Mouse (Mus musculus) CH12.LX (cell line): ENCODE data around the gene Tek. TPM values are rescaled to one million over a fixed set of nuclear protein-coding genes. Genes with fewer than 3 reads are reported as not detected.

Experiments used
- DNase-seq: peaks from one replicate; pipeline ENCODE4 v3.0.0-alpha.2; 2013; ENCODE audit errors: extremely low read depth
- H3K27ac ChIP-seq: 2 replicates; pipeline ENCODE4 v1.5.1; 2012; ENCODE audit warnings: low read depth, mild to moderate bottlenecking, control low read depth, moderate library complexity; ENCODE audit not compliant: insufficient read depth
- H3K27me3 ChIP-seq: replicated peaks from 2 replicates; pipeline ENCODE3; 2012; ENCODE audit warnings: inconsistent platforms
- H3K36me3 ChIP-seq, 2 experiments: replicated peaks in 1 of 2; 2 replicates each; pipeline versions ENCODE3 to v1.6.1; 2012; ENCODE audit warnings: inconsistent platforms in 1 of 2, low read length in 1 of 2, mild to moderate bottlenecking in 1 of 2, mixed read lengths in 1 of 2, moderate library complexity in 1 of 2; ENCODE audit not compliant: control insufficient read depth in 1 of 2, insufficient read depth in 1 of 2
- H3K4me1 ChIP-seq, 2 experiments: 2 replicates each; pipeline ENCODE4 v1.6.1; 2012; ENCODE audit warnings: inconsistent platforms in 1 of 2, moderate library complexity in 1 of 2; ENCODE audit not compliant: insufficient read depth in 2 of 2, control insufficient read depth in 1 of 2
- H3K4me2 ChIP-seq: 2 replicates; pipeline ENCODE4 v1.6.1; 2012; ENCODE audit warnings: low read depth, mild to moderate bottlenecking, control low read depth; ENCODE audit not compliant: poor library complexity, insufficient read depth, severe bottlenecking
- H3K4me3 ChIP-seq, 3 experiments: fragments of 150-350 bp in 1 of 3; sonication (generic) in 1 of 3; replicated peaks in 1 of 3; 2 replicates each; pipeline versions ENCODE3 to v1.5.1; 2011 to 2012; ENCODE audit warnings: low read depth in 2 of 3, low read length in 2 of 3, mild to moderate bottlenecking in 2 of 3, moderate library complexity in 2 of 3, control low read depth in 1 of 3, improper control_type of control experiment in 1 of 3, inconsistent platforms in 1 of 3, mixed read lengths in 1 of 3; ENCODE audit not compliant: poor library complexity in 1 of 3
- H3K79me2 ChIP-seq: replicated peaks from 2 replicates; pipeline ENCODE4 v1.6.1; 2012; ENCODE audit warnings: mild to moderate bottlenecking, moderate library complexity; ENCODE audit not compliant: control insufficient read depth, poor library complexity, insufficient read depth, severe bottlenecking; ENCODE audit errors: extremely low read depth
- H3K9ac ChIP-seq: 2 replicates; pipeline ENCODE4 v1.6.1; 2012; ENCODE audit warnings: low read depth, mild to moderate bottlenecking, control low read depth, moderate library complexity; ENCODE audit not compliant: insufficient read depth
- H3K9me3 ChIP-seq: replicated peaks from 2 replicates; pipeline ENCODE3; 2012; ENCODE audit warnings: low read length, inconsistent platforms, mixed read lengths
- BHLHE40 ChIP-seq: IDR thresholded peaks from 2 replicates; pipeline ENCODE4 v1.6.1; 2011; ENCODE audit warnings: mild to moderate bottlenecking, low read depth, low read length, improper control_type of control experiment
- CHD1 ChIP-seq: IDR thresholded peaks from 2 replicates; pipeline ENCODE4 v1.6.1; 2012; ENCODE audit warnings: low read depth, low read length, improper control_type of control experiment, inconsistent platforms
- CHD2 ChIP-seq: IDR thresholded peaks from 2 replicates; pipeline ENCODE4 v1.6.1; 2011; ENCODE audit warnings: low read length, improper control_type of control experiment
- CTCF ChIP-seq, 2 experiments: IDR thresholded peaks in 1 of 2; conservative IDR thresholded peaks in 1 of 2; 2 replicates each; pipeline ENCODE4 v1.5.1; 2011 to 2012; ENCODE audit warnings: low read depth in 2 of 2, low read length in 2 of 2, improper control_type of control experiment in 1 of 2, inconsistent platforms in 1 of 2, mild to moderate bottlenecking in 1 of 2, moderate library complexity in 1 of 2
- E2F4 ChIP-seq: IDR thresholded peaks from 2 replicates; pipeline ENCODE4 v1.6.1; 2011; ENCODE audit warnings: low read depth, low read length, improper control_type of control experiment; ENCODE audit not compliant: insufficient replicate concordance
- HCFC1 ChIP-seq: IDR thresholded peaks from 2 replicates; pipeline ENCODE4 v1.6.1; 2012; ENCODE audit warnings: low read depth, mild to moderate bottlenecking, inconsistent platforms, low read length, improper control_type of control experiment
- IRF4 ChIP-seq: IDR thresholded peaks from 2 replicates; pipeline ENCODE4 v1.6.1; 2014; ENCODE audit warnings: low read depth, mild to moderate bottlenecking, inconsistent platforms, low read length, improper control_type of control experiment
- JUND ChIP-seq: conservative IDR thresholded peaks from 2 replicates; pipeline ENCODE4 v1.6.1; 2011; ENCODE audit warnings: low read depth, low read length, improper control_type of control experiment
- MYC ChIP-seq: IDR thresholded peaks from 2 replicates; pipeline ENCODE4 v1.6.1; 2011; ENCODE audit warnings: low read depth, mild to moderate bottlenecking, improper control_type of control experiment, low read length
- NRF1 ChIP-seq: IDR thresholded peaks from 2 replicates; pipeline ENCODE4 v1.6.1; 2014; ENCODE audit warnings: low read depth, mild to moderate bottlenecking, inconsistent platforms, low read length, improper control_type of control experiment, moderate library complexity
- PAX5 ChIP-seq: IDR thresholded peaks from 2 replicates; pipeline ENCODE4 v1.6.1; 2012; ENCODE audit warnings: low read length, inconsistent platforms, mixed read lengths
- POLR2A ChIP-seq: IDR thresholded peaks from 2 replicates; pipeline ENCODE4 v1.6.1; 2011; ENCODE audit warnings: low read depth, mild to moderate bottlenecking, improper control_type of control experiment, low read length
- POLR2AphosphoS2 ChIP-seq: IDR thresholded peaks from 2 replicates; pipeline ENCODE4 v1.6.1; 2011; ENCODE audit warnings: low read depth, low read length, improper control_type of control experiment
- RCOR1 ChIP-seq: conservative IDR thresholded peaks from 2 replicates; pipeline ENCODE4 v1.6.1; 2012; ENCODE audit warnings: low read depth, mild to moderate bottlenecking, inconsistent platforms, low read length, improper control_type of control experiment
- SMC3 ChIP-seq: IDR thresholded peaks from 2 replicates; pipeline ENCODE4 v1.6.1; 2011; ENCODE audit warnings: low read depth, low read length, improper control_type of control experiment
- TBP ChIP-seq: conservative IDR thresholded peaks from 2 replicates; pipeline ENCODE4 v1.6.1; 2011; ENCODE audit warnings: low read depth, low read length, improper control_type of control experiment
- USF2 ChIP-seq: conservative IDR thresholded peaks from 2 replicates; pipeline ENCODE4 v1.6.1; 2011; ENCODE audit warnings: low read depth, low read length, improper control_type of control experiment
- ZC3H11A ChIP-seq: IDR thresholded peaks from 2 replicates; pipeline ENCODE4 v1.6.1; 2012; ENCODE audit warnings: low read depth, mild to moderate bottlenecking, inconsistent platforms, low read length, improper control_type of control experiment
- ZKSCAN1 ChIP-seq: IDR thresholded peaks from 2 replicates; pipeline ENCODE4 v1.6.1; 2012; ENCODE audit warnings: low read depth, inconsistent platforms, low read length, improper control_type of control experiment, borderline replicate concordance
- dilution Hi-C: fragments of 300-500 bp; cut with MboI; formaldehyde crosslinking; loops from 2 replicates; pipeline ENCODE4 v1.14.3; 2020; ENCODE audit warnings: low sequenced_read_pairs; ENCODE audit not compliant: extremely low pct_unique_long_range_greater_than_20kb, extremely low pct_ligation_motif_present
- in situ Hi-C: fragments of 300-500 bp; cut with MboI; formaldehyde crosslinking; loops from 3 replicates; pipeline ENCODE4 v1.14.3; 2019; ENCODE audit warnings: low sequenced_read_pairs, low pct_ligation_motif_present, low pct_unique_long_range_greater_than_20kb, mixed read lengths
- polyA plus RNA-seq: library from polyadenylated mRNA; unstranded; fragments of >175 nt; gene quantifications from 2 replicates; pipeline ENCODE4 v1.2.1, GENCODE M21; 2012; ENCODE audit warnings: low read depth; ENCODE audit not compliant: insufficient read length
- total RNA-seq, 2 experiments: library from RNA; depleted of rRNA; stranded (reverse); fragments of 300-350 nt in 1 of 2; fragments of >200 nt in 1 of 2; gene quantifications; 2 replicates each; pipeline ENCODE4 v1.2.3; 2012 to 2014

Gene Tek
- total and polyA plus RNA-seq, 3 experiments: 0.06 to 0.47 (median 0.17) TPM

DNA sequence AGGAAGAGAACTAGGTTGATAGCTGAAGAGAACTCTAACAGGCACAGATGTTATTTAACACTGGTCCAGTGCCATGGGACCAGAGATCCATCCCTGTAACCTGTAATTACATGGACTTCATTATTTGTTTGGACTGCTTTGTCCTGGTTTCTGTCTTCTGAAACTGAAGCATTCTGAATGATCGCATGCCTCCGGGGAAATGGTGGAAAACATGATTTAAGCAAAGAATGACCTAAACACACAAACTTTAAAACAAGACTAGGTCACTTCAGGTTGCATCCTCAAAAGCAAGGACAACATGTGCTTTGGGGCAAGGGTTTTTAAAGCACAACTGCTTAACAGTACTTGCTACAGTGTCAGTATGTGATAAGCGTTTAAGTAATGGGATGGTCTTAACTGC lies 8.2 kb downstream of the Tek start:
- TF ChIP-seq SMC3 (no peak), JUND (no peak), POLR2A (no peak), NRF1 (no peak), ZC3H11A (no peak), HCFC1 (no peak), MYC (no peak), CHD1 (no peak), BHLHE40 (no peak), ZKSCAN1 (no peak), E2F4 (no peak)
- TF ChIP-seq, all 38 proteins: peak for 0
- Histone ChIP-seq H3K27ac (no peak overlapping the region), H3K4me3 (no peak overlapping the region), H3K79me2 (no peaks in the 10 kb centered on the region), H3K36me3 (no peaks in the 10 kb centered on the region), H3K9ac (no peak overlapping the region), H3K4me1 (peaks cover 0 to 9% of the 10 kb centered on the region in 2 experiments; a peak in 1 of 4 replicates), H3K4me2 (no peak overlapping the region), H3K27me3 (no peaks in the 10 kb centered on the region), H3K9me3 (no peaks in the 10 kb centered on the region)
- in situ Hi-C loops: no loop called here
- dilution Hi-C loops: no loop called here
- no peak for DNase-seq

DNA sequence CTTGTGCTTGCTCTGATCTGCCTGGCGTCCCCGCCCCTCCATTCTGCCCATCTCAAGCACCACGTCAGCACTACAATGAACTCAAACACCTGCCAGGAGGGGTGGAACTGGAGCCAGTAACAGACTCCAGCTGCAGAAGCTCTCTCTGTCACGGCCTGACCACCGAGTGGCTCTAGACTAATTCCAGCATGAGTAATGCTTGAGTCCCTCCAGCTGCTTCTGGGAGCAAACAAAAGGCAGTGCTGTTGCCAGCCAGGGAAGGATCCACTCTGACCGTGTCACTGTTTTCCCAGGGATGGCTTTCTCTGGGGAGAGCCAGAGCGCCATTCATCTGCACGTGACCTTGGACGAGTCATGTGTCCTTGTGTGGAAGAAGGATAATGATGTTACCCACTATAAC lies 13.4 kb downstream of the Tek start:
- Histone ChIP-seq H3K27me3 (no peaks in the 10 kb centered on the region), H3K27ac (no peak overlapping the region), H3K9ac (no peak overlapping the region), H3K79me2 (no peaks in the 10 kb centered on the region), H3K4me2 (no peak overlapping the region), H3K4me1 (peaks cover 0 to 9% of the 10 kb centered on the region in 2 experiments; a peak in 2 of 4 replicates), H3K9me3 (no peaks in the 10 kb centered on the region)
- DNase-seq: no peak
- dilution Hi-C loops: no loop called here
- TF ChIP-seq TBP: no peak
- TF ChIP-seq USF2: no peak
- TF ChIP-seq BHLHE40: no peak
- TF ChIP-seq PAX5: no peak
- TF ChIP-seq CHD2: no peak
- TF ChIP-seq POLR2AphosphoS2: no peak
- no peak for TF ChIP-seq RCOR1
- TF ChIP-seq CTCF (conservative IDR thresholded peaks at IDR 0.05 in 1 of 2, IDR thresholded peaks at IDR 0.05 in 1 of 2; ENCODE audit: low read depth in 2 of 2, low read length in 2 of 2): no peak
- TF ChIP-seq POLR2A: no peak
- TF ChIP-seq IRF4: no peak
- no peak for TF ChIP-seq NRF1
- no peak for TF ChIP-seq CHD1
- no peak for TF ChIP-seq SMC3
- TF ChIP-seq, all 38 proteins: peak for 0
- H3K4me3 ChIP-seq: no peak overlapping the region
- in situ Hi-C loops: no loop called here
- H3K36me3 ChIP-seq: no peaks in the 10 kb centered on the region
